Mouse (Mus musculus): ENCODE results near the gene Gbgt1.

DNA sequence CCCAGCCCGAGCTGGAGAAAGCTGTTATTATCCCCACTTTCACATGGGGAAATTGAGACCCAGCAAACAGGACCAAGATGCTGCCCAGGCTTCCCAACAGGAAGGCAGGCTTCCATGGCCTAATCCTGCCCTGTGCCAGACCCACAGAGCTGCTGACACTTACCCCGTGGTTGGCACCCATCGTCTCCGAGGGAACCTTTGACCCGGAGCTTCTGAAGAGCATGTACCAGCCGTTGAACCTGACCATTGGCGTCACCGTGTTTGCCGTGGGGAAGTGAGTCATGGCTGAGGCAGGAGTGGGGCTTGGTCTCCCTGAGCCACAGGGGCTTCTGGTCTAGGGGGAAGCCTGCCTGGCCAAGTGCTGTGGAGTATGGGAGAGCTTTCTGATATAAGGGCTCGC, 6.3 kb downstream of the Gbgt1 start:
- TF ChIP-seq EP300 (IDR thresholded peaks at IDR 0.05; ENCODE audit: low read depth): no peak
- no peak for TF ChIP-seq CTCF (IDR thresholded peaks at IDR 0.05; ENCODE audit: low read depth)

Data from heart, postnatal 0 days (tissue).